Mouse (Mus musculus) urinary bladder, postnatal 14 days (tissue): Measurements from ENCODE around the gene Tnpo3.

Experiments used
- DNase-seq: peaks from one replicate; pipeline ENCODE4 v3.0.0; 2021; ENCODE audit warnings: low spot score

Tnpo3 gene

DNA sequence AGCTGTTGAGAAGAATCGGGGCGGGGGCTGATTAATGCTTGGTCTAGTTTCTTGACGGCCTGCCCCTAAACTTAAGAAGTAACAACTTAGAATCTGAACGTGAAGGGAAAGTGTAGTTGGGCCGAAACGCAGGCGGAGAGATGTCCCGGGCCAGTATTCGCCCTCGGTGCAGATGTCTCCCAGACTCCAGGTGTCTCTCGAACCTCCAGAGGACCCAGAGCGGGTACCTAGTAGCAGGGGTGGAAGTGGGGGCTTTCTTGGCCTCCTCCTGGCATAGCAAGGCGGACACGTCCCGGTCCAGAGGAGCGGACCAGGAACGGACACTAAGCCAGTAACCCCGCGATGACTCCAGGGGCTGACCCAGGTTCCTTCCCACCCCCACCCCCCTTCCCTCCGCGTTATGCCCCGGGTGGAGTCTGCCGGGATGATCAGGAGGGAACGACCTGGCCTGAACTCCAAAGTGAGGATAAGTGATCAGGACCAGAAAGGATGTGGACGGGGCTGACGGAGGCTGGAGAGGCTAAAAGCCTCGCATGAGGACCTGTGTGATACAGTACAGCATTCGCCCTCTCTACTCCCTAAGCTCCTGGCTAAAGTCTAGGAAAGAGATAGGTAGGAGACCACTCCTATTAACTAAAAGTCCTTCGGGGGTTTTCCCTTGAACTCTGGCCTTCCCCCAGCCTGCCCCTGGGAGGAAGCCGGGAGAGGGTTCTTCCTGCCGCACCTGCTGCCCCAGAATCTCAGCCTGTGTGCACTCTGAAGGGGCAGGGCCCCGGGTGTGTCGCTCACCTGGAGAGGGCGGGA lies 82.1 kb downstream of the Tnpo3 start:
- peak; percentile 30 for DNase-seq

DNA sequence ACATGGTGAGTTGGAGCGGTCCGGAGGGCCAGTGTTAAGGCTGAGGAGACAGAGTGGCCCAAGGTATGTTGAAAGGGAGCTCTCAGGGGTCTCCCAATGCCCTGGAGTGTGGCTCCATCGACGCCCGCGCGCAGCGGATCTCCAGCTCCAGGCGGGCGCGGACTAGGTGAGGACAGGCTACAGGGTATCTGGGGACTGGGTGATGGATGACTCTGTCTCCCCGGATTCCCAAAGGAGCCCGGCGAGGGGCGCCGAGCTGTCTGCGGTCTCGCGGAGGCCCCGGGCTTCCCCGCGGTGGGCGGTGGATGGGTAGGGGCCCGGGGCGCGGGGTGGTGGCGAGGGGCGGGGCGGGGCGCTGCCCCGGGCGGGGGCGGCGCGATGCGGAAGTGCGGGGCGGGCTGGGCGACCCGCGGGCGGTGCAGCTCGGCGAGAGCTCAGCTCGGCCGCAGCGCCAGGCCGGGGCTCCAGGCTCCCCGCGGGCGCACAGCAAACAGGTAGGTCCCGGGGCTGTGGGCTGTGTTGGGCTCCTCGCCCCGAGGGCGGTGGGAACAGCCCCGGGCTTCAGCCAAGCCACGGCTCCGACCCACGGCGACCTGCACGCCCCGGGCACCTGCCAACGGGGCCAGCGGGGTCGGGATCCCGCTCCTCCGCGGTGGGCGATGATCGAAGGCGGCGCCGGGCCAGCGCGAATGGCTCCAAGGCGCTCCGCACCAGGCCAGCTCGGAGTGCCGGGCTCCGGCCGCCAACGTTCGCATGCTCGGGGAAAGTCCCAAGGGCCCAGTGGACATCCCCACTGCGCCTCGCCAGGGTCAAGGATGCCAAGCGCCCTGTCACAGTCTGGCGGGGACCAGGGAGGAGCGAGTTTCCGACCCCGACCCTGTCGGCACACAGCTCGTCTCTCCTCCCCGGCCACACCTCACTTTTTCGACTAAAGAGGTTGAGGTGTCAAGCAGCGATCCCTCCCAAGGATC lies 83.1 kb downstream of the Tnpo3 start, which contains the start of gene Irf5:
Gene Irf5, plus strand, starts transcription at position 345 of the 971 bp plus-strand sequence.
- DNase-seq, result peak; percentile 31

GRCm38 (mm10) chr6:29525256-29525655 lies 84.4 kb downstream of the Tnpo3 start:
- DNase-seq, result no peak

- peak; percentile 54 for DNase-seq
These were observed 85.6 kb downstream of the Tnpo3 start for GRCm38 (mm10) chr6:29524034-29524489.

DNA sequence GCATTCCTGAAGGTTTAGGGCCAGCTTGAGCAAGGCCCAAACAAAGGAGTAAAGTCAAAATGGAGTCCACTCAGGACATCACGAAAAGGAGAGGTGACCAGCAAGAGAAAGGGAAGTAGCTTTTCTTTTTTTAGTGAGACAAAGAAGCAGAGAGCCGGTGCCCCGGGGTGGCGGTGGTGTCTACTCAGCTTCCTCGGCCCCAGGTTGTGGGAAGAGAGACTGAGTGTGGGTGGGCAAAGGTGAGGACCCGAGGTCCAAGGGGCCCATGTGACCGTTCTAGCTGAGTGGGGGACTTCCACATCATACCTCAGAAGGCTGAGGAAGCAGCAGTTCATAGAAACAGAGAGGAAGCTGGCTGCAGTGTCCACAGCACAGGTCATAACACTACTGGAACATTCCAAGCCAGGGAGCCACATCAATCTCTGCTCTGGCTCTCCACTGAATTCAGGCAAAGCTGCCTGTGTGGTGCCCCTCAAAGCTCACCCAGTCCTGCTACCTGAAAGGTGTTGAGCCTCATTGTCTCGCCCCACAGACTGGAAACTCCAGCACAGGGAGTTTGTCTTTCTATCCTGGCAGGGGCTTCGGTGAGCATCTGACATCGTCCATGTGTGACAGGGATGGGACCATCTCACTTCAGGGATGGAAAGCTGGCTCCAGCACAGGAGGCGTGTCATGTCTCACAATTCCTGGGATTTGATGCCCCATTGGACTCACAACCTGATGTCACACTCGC lies 86.2 kb downstream of the Tnpo3 start:
- DNase-seq, result no peak

GRCm38 (mm10) chr6:29522626-29523300 lies 86.9 kb downstream of the Tnpo3 start:
- no peak for DNase-seq

DNA sequence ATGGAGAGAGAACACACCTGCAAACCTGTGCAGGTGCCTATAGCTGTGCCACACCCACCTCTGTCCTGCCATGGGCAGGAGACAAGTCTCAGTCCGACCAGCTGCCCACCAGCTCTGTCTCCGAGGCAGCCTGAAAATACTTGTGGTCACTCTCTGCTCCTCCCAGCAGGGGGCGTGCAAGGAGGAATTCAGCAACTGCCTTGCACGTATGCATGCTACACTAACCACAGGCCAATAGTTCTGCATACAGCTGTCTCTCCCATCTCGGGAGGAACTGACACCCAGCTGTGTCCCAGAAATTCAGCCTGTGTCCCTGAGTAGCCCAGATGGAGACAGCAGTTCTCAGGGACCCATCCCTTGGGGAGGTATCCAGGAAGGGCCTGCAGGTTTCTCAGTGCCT lies 92.5 kb downstream of the Tnpo3 start:
- DNase-seq, result peak; percentile 81

DNA sequence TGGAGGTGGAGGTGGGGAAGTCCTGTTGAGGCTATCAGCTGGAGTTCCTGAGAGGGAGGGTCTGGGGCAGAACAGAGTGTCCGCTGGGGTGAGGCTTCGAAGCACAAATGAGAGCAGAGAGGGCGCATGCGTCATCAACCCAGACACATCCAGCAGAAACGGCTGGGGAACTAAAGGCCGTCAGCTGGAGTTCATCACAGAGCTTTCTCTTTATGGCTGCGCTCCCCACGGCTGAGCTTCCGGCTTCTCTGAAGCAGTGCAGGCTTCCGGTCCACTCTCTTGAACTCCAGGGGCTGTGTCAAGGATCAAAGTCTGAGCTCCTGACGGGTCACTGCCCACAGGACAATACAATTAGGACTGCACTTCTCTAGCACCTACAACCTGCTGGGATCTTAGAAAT lies 96.4 kb downstream of the Tnpo3 start:
- DNase-seq, result peak; percentile 54

DNA sequence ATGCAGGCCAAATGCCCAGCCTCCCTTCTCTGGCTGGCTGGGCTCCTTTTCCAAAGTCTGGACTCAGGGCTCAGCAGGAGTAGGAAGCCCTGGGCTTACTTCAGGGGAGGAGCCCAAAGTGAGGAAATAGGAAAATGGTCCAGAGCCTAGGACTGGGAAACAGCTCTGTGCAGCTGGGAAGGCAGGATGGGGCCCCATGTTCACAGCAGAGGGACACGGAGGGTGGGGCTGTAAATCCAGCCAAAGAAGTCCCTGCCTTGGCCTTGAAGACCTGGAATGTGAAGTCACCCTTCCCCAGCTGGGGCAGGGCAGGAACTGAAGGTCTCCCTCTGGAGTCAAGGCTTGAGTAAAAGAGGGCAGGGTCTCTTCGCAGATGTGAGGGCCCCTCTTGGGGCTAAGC lies 100.6 kb downstream of the Tnpo3 start:
- DNase-seq, result no peak

- peak; percentile 14 for DNase-seq
These were observed 102.0 kb downstream of the Tnpo3 start, which contains the start of gene Kcp for GRCm38 (mm10) chr6:29507447-29508309. Gene Kcp, minus strand, starts transcription at chr6:29507952.

DNA sequence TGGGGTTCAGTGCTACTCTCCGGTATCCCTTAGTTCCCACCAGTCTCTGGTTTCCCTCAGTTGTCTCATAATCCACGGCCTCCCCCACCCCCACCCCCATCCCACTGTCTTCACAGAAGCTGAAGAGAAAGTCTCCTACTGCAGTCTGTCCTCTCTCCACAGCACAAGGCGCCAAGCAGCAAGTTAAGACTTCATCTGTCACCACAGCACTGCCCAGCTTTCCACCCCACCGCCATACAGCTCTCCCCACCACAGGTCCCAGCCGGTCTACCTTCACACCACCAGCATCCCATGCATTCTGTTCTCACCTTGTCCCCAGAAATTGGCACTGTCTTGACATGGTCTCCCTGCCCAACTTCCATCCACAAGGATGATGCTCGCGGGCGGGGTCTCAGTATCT lies 102.9 kb downstream of the Tnpo3 start:
- DNase-seq, result no peak

GRCm38 (mm10) chr6:29505493-29505892 lies 104.2 kb downstream of the Tnpo3 start:
- DNase-seq, result no peak

GRCm38 (mm10) chr6:29501599-29501998 lies 108.1 kb downstream of the Tnpo3 start:
- DNase-seq, result no peak

DNA sequence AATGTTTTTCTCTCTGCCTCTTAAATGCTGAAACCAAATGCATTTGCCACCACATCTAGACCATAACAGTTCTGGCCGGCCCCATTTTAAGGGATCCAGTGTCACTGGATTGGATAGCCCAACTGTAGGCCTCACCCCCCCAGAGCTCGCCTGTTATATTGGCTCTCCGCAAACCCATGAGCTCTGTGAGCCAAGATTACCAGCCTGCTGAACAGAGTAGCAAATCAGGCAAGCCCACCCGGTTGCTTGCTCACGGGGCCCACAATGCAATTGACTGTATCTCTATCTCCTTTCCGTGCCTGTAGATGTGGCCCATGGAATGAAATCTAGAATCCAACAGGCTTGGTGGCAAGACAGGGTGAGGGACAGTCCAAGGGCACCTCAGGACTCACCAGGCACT lies 108.9 kb downstream of the Tnpo3 start:
- DNase-seq, result no peak

- DNase-seq, result no peak
These were observed 109.5 kb downstream of the Tnpo3 start for GRCm38 (mm10) chr6:29500177-29500576.

DNA sequence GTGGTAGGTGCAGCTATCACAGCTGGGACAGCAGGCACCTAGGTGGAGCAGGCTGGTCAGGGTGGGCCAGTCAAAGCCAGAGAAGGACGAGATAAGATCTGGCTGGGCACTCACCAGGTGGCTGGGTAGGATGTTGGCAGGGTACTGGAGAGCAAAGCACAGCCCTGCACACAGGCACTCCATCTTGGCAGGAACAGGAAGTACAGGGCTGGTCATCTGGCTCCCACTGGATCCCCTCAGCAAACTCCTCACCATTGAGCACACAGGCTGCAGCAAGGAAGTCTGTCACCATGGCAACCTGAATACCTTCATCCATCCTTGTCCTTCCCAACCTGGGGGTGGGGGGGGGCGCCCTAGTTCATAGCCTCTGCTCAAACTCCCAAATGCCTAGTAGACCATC lies 111.9 kb downstream of the Tnpo3 start:
- DNase-seq, result no peak

DNA sequence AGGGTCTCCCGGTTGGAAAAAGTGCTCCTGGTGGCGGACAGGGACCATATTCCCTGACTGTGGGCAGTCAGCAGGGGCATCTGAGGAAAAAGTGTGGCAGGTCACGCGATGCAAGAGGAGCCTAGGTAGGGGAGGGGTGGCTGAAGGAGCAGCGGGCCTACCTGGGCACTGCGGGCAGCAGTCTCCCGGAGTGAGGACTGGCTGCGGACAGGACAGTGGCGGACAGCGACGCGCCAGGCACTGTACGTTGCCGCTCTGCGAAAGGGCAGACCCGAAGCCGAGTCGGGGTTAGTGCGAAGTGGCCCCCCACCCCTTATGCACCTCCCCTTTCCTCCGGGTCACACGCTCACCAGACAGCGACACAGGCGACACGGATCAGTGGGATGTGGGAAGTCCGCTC lies 113.4 kb downstream of the Tnpo3 start:
- no peak for DNase-seq

DNA sequence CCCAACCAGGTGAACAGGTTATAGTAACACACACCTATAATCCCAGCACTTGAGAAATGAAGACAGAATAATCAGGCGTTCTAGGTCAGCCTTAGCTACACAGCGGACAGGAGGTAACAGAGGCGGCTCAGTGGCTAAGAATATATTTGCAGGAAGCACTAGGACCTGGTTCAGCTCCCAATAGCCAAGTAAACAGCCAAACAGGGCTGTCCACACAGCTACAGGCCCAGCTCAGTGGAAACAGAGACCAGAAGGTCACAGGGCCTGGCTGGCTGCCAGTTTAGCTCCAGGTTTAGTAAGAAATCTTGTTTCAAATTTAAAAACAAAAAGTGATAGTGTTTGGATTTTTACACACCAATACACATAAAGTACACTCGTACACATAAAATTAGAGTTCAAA lies 115.6 kb downstream of the Tnpo3 start:
- peak; percentile 15 for DNase-seq
